Mouse (Mus musculus) forebrain, embryonic 10.5 days (tissue): Measurements from ENCODE around the gene Fam19a5. TPM values are rescaled to one million over a fixed set of nuclear protein-coding genes. Genes with fewer than 3 reads are reported as not detected.

Source experiments
- DNase-seq: peaks from one replicate; pipeline ENCODE4 v3.0.0-alpha.2; 2017; ENCODE audit warnings: low spot score; ENCODE audit errors: extremely low spot score
- H3K27ac ChIP-seq: fragments of 300-500 bp; sonication (generic); 2 replicates; pipeline ENCODE4 v1.5.1; 2016; ENCODE audit warnings: mild to moderate bottlenecking
- H3K27me3 ChIP-seq: fragments of 300-500 bp; sonication (generic); 2 replicates; pipeline ENCODE4 v1.6.1; 2016; ENCODE audit warnings: mild to moderate bottlenecking; ENCODE audit not compliant: poor library complexity, severe bottlenecking
- H3K36me3 ChIP-seq: fragments of 300-500 bp; sonication (generic); replicated peaks from 2 replicates; pipeline ENCODE4 v1.6.1; 2016; ENCODE audit warnings: mild to moderate bottlenecking, moderate library complexity
- H3K4me1 ChIP-seq: fragments of 300-500 bp; sonication (generic); 2 replicates; pipeline ENCODE4 v1.6.1; 2016
- H3K4me3 ChIP-seq: fragments of 300-500 bp; sonication (generic); 2 replicates; pipeline ENCODE4 v1.5.1; 2016; ENCODE audit warnings: mild to moderate bottlenecking, moderate library complexity
- H3K9me3 ChIP-seq: fragments of 300-500 bp; sonication (generic); 2 replicates; pipeline ENCODE4 v1.6.1; 2016; ENCODE audit warnings: mild to moderate bottlenecking, moderate library complexity
- WGBS: fragments of 180-500 bp; shearing (Covaris S2); methylation state at CpG from one replicate; pipeline ENCODE4 v1.1.7; 2016; 5-methylcytosine and 5-hydroxymethylcytosine counted together
- polyA plus RNA-seq: library from polyadenylated mRNA; unstranded; fragments of >200 nt; fragmentation: Nextera tagmentation; extraction: Ambion mirVana; gene quantifications from 2 replicates; pipeline ENCODE4 v1.2.1, GENCODE M21; 2016

The Fam19a5 gene
- polyA plus RNA-seq, 1 experiment from 2014 or later: 5.3 TPM

DNA sequence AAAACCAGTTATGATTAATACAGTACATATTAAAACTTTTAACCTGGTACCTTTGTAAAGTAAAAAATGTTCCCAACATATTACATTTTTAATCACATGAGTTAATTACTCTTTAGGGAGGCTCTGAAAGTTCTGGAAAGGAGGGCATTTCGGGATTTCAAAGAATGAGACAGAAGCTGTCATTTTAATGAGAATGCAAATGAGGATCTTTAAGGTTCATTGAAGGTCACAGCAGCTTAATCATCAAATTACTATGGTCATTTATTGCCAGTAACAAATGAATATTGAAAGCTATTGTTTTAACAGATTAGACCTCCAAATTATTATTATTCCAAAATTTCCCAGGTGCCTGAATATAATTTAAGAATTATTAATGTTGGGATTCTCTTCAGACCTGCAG is 59.2 kb downstream of the Fam19a5 start:
- 69% methylated on average over 1 of the region's 1 CpGs for WGBS
- no peaks in the 10 kb centered on the region for H3K9me3 ChIP-seq
- H3K27me3 ChIP-seq: no peaks in the 10 kb centered on the region
- H3K4me3 ChIP-seq: no peak overlapping the region
- H3K36me3 ChIP-seq: no peaks in the 10 kb centered on the region
- no peak for DNase-seq
- H3K4me1 ChIP-seq: peaks cover 26% of the 10 kb centered on the region; the same call in 1 of the 2 replicates
- H3K27ac ChIP-seq: no peak overlapping the region

DNA sequence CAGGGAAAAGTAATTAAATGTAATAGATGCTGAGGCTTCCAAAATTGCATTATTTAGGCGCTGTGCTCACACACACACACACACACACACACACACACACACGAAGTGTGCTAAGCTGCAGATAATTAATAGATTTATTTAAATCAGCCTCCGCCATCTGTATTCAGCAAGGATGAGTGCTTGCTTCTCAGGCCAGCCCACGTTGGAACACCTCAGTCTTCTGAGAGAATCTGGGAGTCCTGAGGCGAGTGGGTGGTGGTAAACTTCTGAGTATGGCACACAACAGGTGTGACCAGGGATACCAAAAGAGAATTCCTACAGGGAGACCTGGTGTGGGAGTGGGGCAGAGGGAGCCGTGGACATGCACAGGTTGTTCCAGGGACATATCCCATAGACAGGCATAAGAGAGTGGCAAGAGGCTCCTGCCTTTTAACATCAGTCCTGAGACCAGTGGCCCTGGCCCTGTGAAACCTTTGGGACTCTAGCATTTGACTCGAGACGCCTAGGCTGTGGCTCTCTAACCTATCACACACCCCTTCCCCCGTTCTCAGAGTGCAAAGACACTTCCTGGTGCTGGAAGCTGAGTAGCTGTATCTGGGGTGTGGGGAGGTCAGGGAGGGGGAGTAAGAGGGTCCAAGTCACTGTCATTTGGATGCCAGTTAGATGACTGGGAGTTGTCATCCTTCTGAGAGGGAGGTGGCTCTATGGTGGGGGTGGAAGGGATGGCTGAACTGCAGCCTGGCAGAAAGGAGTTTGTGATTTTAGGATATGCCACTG is 61.6 kb downstream of the Fam19a5 start:
- no peaks in the 10 kb centered on the region for H3K27me3 ChIP-seq
- no peaks in the 10 kb centered on the region for H3K36me3 ChIP-seq
- H3K27ac ChIP-seq: no peak overlapping the region
- no peak overlapping the region for H3K4me3 ChIP-seq
- H3K9me3 ChIP-seq: no peaks in the 10 kb centered on the region
- peaks cover 26% of the 10 kb centered on the region; the same call in 1 of the 2 replicates for H3K4me1 ChIP-seq
- 70% methylated on average over 9 of the region's 9 CpGs for whole genome bisulfite sequencing
- DNase-seq: no peak

DNA sequence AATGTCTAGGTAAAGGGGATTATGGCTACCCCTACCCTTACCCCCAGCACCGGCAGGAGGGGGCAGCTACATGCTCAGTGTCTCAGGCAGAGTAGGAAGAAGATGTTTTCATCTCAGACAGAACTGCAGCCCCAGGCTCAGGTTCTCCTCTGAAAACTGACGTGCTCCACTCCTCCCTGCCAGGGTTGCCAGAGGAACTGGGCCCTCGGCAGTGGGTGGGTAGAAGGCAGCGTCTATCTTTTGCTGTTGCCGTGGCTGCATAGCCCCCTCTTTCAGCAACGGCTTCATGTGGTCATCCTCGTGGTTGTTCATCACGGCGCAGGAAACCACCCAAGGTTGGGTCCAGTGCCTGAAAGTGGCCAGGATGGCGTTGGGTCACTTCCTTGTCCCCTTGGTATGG is 62.6 kb downstream of the Fam19a5 start:
- H3K4me3 ChIP-seq: no peak overlapping the region
- WGBS: 89% methylated on average over 10 of the region's 10 CpGs
- no peaks in the 10 kb centered on the region for H3K36me3 ChIP-seq
- H3K9me3 ChIP-seq: no peaks in the 10 kb centered on the region
- no peak for DNase-seq
- H3K27ac ChIP-seq: no peak overlapping the region
- no peaks in the 10 kb centered on the region for H3K27me3 ChIP-seq
- H3K4me1 ChIP-seq: peaks cover 26% of the 10 kb centered on the region; the same call in 1 of the 2 replicates

DNA sequence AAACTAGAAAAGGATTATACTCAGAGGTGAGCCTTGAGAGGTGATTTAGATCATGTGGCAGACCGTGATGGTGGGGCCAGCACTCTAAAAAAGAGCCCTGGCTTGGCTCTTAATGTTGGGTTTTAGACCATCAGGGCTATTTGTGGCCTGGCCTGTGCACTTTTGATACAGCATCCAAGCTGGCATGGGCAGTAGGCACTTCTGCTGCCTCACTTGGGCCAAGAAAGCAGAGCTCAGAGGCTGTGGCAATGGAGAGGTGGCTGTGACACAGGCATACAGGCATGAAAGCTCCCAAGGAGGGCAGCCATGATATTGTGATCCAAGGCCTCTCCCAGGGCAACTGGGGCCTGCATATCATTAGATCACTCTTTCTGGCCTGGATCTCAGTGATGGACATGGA is 65.1 kb downstream of the Fam19a5 start:
- Histone ChIP-seq H3K27me3 (no peaks in the 10 kb centered on the region), H3K36me3 (no peaks in the 10 kb centered on the region), H3K4me3 (no peak overlapping the region), H3K4me1 (peaks cover 11% of the 10 kb centered on the region; the same call in 1 of the 2 replicates), H3K27ac (no peak overlapping the region), H3K9me3 (no peaks in the 10 kb centered on the region)
- no peak for DNase-seq
- WGBS: 87% methylated on average over 1 of the region's 1 CpGs

DNA sequence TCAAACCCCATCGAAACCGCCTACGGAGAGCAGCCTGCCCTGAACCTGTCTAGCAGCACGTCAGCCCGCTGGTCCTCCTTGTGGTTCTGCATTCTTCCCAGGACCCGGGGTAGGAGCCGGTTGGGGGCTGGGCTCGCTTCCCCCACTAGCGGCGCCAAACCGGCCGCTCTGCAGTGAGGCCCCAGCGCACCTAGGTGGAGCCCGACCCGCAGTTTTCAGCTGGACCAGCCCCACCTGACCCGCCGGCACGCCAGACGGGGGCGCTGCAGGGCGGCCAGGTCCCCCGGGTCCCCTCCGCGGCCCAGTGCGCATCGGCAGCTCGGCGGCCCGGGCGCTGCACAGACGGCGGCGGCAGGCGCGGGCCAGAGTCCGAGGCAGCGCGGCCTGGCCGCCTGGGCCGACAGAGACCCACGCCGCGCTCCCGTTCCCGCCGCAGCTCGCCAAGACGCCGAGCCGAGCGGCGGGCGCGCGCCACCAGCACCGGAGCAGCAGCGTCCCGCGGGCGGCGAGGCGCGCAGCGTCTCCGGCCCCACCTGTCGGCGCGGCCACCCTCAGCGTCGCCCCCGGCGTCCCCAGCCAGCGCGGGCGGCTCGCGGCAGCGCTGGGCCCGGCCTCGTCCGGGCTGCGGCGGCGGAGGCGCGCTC is 80.0 kb downstream of the Fam19a5 start:
- peaks cover 51% of the 10 kb centered on the region for H3K4me1 ChIP-seq
- DNase-seq: peak; percentile 88
- no peaks in the 10 kb centered on the region for H3K36me3 ChIP-seq
- peak overlapping the region; percentile 77 for H3K4me3 ChIP-seq
- H3K27ac ChIP-seq: peak overlapping the region; percentile 91
- under 1% methylated on average over 86 of the region's 86 CpGs for WGBS
- peaks cover 13% of the 10 kb centered on the region; the same call in 1 of the 2 replicates for H3K27me3 ChIP-seq
- no peaks in the 10 kb centered on the region for H3K9me3 ChIP-seq

DNA sequence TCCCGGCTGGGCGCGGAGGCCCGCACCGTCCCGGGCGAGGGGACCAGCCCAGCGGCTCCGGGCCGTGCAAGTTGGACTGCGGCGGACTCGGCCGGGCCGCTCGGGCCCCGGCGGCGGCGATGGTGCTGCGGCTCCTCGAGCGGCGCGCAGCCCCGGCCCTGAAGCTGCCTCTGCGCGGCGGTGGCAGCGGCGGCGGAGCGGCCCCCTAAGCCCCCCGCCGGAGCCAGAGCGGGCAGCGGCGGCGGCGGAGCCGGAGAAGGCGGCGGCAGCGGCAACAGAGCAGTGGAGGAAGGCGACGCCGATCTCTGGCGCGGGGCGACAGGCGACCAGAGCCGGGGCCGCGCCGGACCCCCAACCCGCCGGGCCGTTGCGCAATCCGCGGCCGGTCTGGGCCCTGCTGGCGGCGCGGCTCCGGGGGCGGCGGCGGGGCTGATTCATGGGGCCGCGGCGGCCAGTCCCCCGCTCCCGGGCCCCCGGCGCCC is 80.6 kb downstream of the Fam19a5 start:
- Histone ChIP-seq H3K36me3 (no peaks in the 10 kb centered on the region), H3K4me1 (peaks cover 52% of the 10 kb centered on the region), H3K27ac (peak overlapping the region; percentile 91), H3K27me3 (peaks cover 13% of the 10 kb centered on the region; the same call in 1 of the 2 replicates), H3K9me3 (no peaks in the 10 kb centered on the region), H3K4me3 (peak overlapping the region; percentile 77)
- peak; percentile 41 for DNase-seq
- 1% methylated on average over 73 of the region's 76 CpGs for WGBS

DNA sequence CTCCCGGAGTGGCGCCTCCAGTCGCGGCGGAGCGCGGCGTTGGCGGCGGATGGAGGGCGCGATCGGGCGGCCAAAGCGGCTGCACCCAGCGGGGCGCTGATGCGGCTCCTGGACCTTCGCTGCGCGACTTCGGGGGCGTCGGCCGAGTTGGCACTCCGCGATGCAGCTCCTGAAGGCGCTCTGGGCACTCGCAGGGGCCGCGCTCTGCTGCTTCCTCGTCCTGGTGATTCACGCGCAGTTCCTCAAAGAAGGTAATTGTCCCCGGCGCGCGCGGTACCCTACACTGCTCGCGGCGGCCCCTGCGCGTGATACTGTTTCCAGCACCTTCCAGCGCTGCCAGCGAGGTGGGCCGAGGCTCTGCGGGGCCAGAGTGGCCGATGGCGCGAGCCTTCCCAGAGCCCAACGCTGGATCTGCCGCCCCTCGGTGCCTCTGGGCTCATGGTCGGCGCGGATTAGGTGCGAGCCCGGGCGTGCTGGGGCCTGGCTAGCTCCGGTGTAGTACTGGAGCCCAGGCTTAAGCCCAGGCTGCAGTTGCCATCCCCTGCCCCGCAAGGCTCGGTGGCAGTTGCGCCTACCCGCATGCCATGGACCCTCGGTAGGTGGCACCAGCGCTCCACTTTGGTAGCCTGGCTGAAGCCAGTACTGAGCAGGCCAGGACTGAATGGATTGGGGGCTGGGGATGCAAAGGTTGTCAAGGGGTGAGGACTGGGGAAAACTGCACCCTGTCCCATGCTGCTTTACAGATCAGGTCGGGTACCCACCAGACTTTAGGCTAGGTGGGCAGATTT is 81.3 kb downstream of the Fam19a5 start:
- peak; percentile 88 for DNase-seq
- H3K4me3 ChIP-seq: peak overlapping the region; percentile 77
- H3K4me1 ChIP-seq: peaks cover 52% of the 10 kb centered on the region
- WGBS: under 1% methylated on average over 66 of the region's 68 CpGs
- H3K27me3 ChIP-seq: peaks cover 13% of the 10 kb centered on the region; the same call in 1 of the 2 replicates
- H3K27ac ChIP-seq: peak overlapping the region; percentile 91
- no peaks in the 10 kb centered on the region for H3K36me3 ChIP-seq
- H3K9me3 ChIP-seq: no peaks in the 10 kb centered on the region

GRCm38 (mm10) chr15:87635272-87635671 is 91.2 kb downstream of the Fam19a5 start:
- Histone ChIP-seq H3K9me3 (no peaks in the 10 kb centered on the region), H3K36me3 (0 out of 2 replicates have a peak, but pooled peaks cover 3% of the 10 kb centered on the region), H3K27me3 (no peaks in the 10 kb centered on the region), H3K4me1 (0 out of 2 replicates have a peak, but pooled peaks cover 2% of the 10 kb centered on the region), H3K27ac (no peak overlapping the region), H3K4me3 (no peak overlapping the region)
- WGBS: 98% methylated on average over 5 of the region's 5 CpGs
- DNase-seq: no peak

DNA sequence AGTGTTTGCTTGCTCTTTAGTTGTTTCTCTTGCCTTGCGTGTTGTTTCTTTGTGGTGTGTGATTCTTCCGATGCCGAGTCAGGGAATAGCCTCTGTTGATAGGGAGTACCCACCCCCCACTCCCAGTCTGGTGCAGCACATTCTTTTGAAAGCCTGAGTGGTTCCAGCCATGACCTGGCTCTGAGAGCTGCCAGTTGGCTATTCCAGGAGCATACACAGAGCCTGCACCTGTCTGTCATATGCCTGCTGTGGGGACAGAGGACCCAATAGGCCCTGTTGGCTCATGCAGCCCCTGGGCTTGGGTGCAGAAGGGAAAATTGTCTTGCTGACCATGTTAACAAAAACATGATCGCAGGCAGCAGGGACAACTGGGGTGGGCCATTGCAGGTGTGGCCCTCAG is 92.3 kb downstream of the Fam19a5 start:
- WGBS: 94% methylated on average over 4 of the region's 4 CpGs
- H3K4me1 ChIP-seq: 0 out of 2 replicates have a peak, but pooled peaks cover 2% of the 10 kb centered on the region
- H3K4me3 ChIP-seq: no peak overlapping the region

DNA sequence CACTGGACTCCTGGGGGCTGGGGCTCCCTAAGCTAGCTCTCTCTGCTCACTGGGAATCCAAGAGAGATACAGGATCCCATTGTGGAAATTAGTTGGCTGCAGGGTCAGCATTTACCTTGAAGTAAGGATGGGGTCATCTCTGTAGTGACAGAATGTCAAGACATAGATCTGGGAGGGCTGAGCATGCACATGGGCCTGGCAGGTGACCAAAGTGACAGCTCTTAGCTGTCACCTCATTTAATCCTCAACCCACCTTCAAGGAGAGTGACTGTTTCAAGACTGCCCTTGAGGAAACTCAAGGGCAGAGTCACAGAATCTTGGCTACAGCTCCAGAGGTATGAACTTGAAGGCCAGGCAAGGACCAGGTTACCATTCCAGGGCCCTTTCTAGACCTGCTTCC is 93.1 kb downstream of the Fam19a5 start:
- Histone ChIP-seq H3K4me1 (0 out of 2 replicates have a peak, but pooled peaks cover 2% of the 10 kb centered on the region), H3K36me3 (peaks cover 11% of the 10 kb centered on the region), H3K9me3 (0 out of 2 replicates have a peak, but pooled peaks cover 3% of the 10 kb centered on the region), H3K27ac (no peak overlapping the region), H3K27me3 (no peaks in the 10 kb centered on the region), H3K4me3 (no peak overlapping the region)
- DNase-seq: no peak

More for the DNA sequence above, 92.3 kb downstream of the Fam19a5 start:
- H3K27ac ChIP-seq: no peak overlapping the region
- no peak for DNase-seq
- no peaks in the 10 kb centered on the region for H3K27me3 ChIP-seq
- H3K36me3 ChIP-seq: peaks cover 8% of the 10 kb centered on the region
- 0 out of 2 replicates have a peak, but pooled peaks cover under 1% of the 10 kb centered on the region for H3K9me3 ChIP-seq

- 85% methylated on average over 11 of the region's 11 CpGs for WGBS
- Histone ChIP-seq H3K27me3 (no peaks in the 10 kb centered on the region), H3K27ac (no peak overlapping the region), H3K9me3 (0 out of 2 replicates have a peak, but pooled peaks cover 3% of the 10 kb centered on the region), H3K4me3 (no peak overlapping the region), H3K36me3 (peaks cover 11% of the 10 kb centered on the region), H3K4me1 (peaks cover 5% of the 10 kb centered on the region; the same call in 1 of the 2 replicates)
- DNase-seq: no peak
These were observed 94.2 kb downstream of the Fam19a5 start for GRCm38 (mm10) chr15:87638270-87638669.

GRCm38 (mm10) chr15:87646313-87647061 is 102.4 kb downstream of the Fam19a5 start:
- peaks cover 2% of the 10 kb centered on the region for H3K36me3 ChIP-seq
- no peak for DNase-seq
- H3K27ac ChIP-seq: no peak overlapping the region
- WGBS: 85% methylated on average over 5 of the region's 5 CpGs
- peaks cover 44% of the 10 kb centered on the region for H3K4me1 ChIP-seq
- no peaks in the 10 kb centered on the region for H3K27me3 ChIP-seq
- H3K4me3 ChIP-seq: no peak overlapping the region
- H3K9me3 ChIP-seq: 0 out of 2 replicates have a peak, but pooled peaks cover 2% of the 10 kb centered on the region
